Mouse (Mus musculus) splenic B cell, adult 2 months (primary cell): Measurements from ENCODE around the gene Lmx1a.

ENCODE experiments used
- DNase-seq: peaks from one replicate; pipeline ENCODE4 v3.0.0-alpha.2; 2011; ENCODE audit warnings: low read depth, low spot score
- H3K27me3 ChIP-seq: 2 replicates; pipeline ENCODE4 v1.6.1; 2012; ENCODE audit warnings: mild to moderate bottlenecking, low read length, moderate library complexity, mixed read lengths; ENCODE audit not compliant: control insufficient read depth, poor library complexity, insufficient read depth, severe bottlenecking
- H3K36me3 ChIP-seq: 2 replicates; pipeline ENCODE4 v1.6.1; 2012; ENCODE audit warnings: mild to moderate bottlenecking, low read length, moderate library complexity, mixed read lengths; ENCODE audit not compliant: control insufficient read depth, poor library complexity, insufficient read depth, severe bottlenecking

Gene Lmx1a

GRCm38 (mm10) chr1:167689232-167689261, at the start of gene Lmx1a:
Gene Lmx1a, plus strand, starts transcription at chr1:167689237.
- Histone ChIP-seq H3K36me3 (no peaks in the 10 kb centered on the region), H3K27me3 (no peaks in the 10 kb centered on the region)
- no peak for DNase-seq

GRCm38 (mm10) chr1:167644866-167645537, 44.0 kb upstream of the Lmx1a start:
- DNase-seq, result peak; percentile 11
- H3K27me3 ChIP-seq, result no peaks in the 10 kb centered on the region
- H3K36me3 ChIP-seq, result no peaks in the 10 kb centered on the region

DNA sequence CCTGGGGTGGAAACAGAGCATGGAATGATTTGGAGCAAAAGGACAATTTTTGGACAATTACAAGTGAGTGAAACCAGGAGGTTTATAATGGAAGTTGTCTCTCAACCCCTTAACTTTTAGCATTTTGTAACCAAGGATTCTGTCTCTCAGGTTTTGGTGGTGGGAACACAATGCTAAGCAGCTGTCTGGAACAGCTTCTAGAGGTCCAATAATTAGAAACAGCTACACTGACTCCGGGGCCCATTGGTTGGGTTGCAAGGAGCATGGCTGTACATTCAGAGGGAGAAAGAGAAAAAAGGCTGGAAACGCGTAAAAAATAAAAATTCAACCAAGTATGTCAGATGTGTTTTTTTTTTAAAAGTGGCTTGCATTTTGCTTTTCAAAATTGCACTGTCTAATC, 40.4 kb upstream of the Lmx1a start:
- Histone ChIP-seq H3K27me3 (no peaks in the 10 kb centered on the region; the same call in 1 of the 2 replicates), H3K36me3 (no peaks in the 10 kb centered on the region)
- DNase-seq, result no peak

DNA sequence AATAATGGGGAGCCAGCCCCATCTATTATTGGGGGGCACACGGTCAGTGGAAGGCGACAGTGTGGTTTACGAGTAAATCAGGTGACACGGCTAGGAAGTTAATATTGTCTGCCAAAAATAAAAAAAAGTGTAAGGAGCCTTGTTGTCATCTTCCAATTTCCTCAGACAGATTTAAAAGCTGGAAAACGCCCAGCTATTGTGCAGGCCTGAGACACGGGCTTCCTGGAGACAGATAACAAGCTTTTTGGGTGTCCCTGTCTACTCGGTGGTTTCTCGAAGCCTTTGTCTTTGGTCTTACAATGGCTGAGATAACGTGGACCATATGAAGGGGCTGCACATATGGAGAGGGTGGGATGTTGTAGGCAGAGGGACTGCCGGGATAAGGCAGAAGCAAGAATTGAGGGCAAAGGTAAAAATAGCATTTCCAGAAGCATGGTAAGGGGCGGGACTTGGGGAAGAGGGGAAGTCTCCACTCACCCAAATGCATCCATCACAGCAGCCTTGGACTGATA, 39.9 kb upstream of the Lmx1a start:
- no peaks in the 10 kb centered on the region for H3K36me3 ChIP-seq

GRCm38 (mm10) chr1:167652336-167652735, 36.7 kb upstream of the Lmx1a start:
- no peaks in the 10 kb centered on the region for H3K36me3 ChIP-seq
- no peak for DNase-seq
- no peaks in the 10 kb centered on the region; the same call in 1 of the 2 replicates for H3K27me3 ChIP-seq

More for the DNA sequence above, 39.9 kb upstream of the Lmx1a start:
- H3K27me3 ChIP-seq, result no peaks in the 10 kb centered on the region; the same call in 1 of the 2 replicates
- no peak for DNase-seq

DNA sequence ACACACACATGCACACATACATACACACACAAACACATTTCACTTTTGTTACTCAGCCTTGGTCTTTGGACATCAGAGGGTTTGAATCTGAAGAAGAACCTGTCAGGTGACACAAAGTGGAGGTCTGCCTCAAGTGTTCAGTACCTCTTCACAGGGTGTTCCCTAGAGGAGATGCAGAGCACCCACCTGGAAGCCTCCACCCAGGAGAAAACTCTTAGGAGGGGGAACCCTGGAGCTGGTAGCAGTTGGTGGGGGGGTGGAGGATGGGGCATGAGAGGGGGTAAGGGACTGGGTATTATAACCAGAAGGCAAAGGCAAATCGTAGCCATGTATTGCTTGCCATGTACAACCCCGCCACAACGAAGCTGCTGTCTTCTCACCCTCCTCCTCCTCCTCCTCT, 30.0 kb upstream of the Lmx1a start:
- H3K36me3 ChIP-seq, result no peaks in the 10 kb centered on the region
- no peak for DNase-seq

DNA sequence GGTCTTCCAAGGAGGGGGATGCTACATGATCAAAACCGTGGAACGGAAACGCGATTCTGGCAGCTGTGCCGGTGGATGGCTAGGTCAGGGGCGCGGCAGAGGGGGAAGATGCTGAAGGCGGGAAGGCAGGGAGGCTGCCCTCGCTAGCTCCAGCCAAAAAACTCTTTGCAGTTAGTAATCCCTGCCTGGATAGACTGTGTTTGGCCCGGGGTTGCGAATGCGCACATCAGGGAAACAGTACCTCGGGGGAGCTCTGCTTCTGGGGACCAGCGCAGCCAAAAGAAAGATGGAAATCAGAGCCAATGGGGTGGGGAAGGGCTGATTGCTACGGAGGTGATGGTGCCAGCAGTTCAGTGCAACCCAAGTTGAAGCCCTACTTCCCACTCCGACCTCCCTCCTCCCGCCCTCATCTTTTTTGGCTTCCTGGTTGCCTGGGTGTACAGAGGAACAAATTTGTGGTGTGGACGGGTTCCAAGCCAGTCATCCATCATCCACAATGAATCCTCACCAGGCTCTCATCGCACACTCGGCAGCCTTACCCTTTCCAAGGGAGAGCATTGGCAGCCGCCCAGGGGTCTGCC, 28.4 kb upstream of the Lmx1a start:
- Histone ChIP-seq H3K27me3 (no peaks in the 10 kb centered on the region), H3K36me3 (no peaks in the 10 kb centered on the region)
- DNase-seq, result no peak

More for the DNA sequence above, 30.0 kb upstream of the Lmx1a start:
- no peaks in the 10 kb centered on the region for H3K27me3 ChIP-seq

DNA sequence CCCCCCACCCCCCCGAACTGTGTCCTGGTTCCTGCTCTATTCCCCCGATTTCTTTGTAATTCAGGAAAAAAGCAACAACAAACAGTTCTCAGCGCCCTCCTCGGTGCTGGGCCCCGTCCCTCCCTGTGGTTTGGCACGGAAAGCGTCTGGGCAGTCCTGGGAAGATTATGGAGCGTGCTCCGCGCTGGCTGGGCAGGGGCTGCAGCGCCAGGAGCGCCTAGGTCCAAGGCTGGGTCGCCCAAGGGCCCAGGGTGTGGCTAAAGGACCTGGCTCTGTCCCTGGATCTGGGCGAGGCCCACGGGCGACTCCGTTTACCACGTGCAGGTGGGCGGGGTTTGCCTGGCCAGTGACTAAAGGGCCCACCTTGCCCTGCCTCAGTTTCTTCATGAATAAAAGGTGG, 27.9 kb upstream of the Lmx1a start:
- no peak for DNase-seq
- no peaks in the 10 kb centered on the region for H3K27me3 ChIP-seq
- H3K36me3 ChIP-seq, result no peaks in the 10 kb centered on the region

GRCm38 (mm10) chr1:167663136-167663535, 25.9 kb upstream of the Lmx1a start:
- Histone ChIP-seq H3K27me3 (no peaks in the 10 kb centered on the region), H3K36me3 (no peaks in the 10 kb centered on the region)
- DNase-seq, result no peak

GRCm38 (mm10) chr1:167669796-167670195, 19.2 kb upstream of the Lmx1a start:
- Histone ChIP-seq H3K27me3 (no peaks in the 10 kb centered on the region; the same call in 1 of the 2 replicates), H3K36me3 (no peaks in the 10 kb centered on the region)
- peak; percentile 45 for DNase-seq

GRCm38 (mm10) chr1:167672433-167672987, 16.5 kb upstream of the Lmx1a start:
- no peak for DNase-seq
- Histone ChIP-seq H3K36me3 (no peaks in the 10 kb centered on the region), H3K27me3 (no peaks in the 10 kb centered on the region; the same call in 1 of the 2 replicates)

DNA sequence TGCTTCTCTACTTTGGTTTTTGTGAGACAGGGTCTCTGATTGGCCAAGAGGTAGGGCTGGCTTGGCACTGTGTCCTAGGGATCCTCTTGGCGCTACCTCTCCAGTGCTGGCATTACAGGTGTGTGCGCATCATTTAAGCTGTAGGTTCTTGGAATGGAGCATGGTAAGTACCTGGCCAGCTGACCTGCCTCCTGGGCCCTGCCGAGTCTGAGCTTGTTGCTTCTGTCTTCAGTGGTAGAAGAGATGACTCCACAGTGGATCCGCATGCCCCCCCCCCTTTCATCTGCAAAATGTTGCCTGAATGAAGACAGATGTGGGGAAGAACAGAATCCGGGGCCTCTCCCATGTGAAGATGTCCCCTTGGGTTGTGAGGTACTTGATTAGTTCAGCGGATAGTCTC, 10.0 kb upstream of the Lmx1a start:
- DNase-seq, result no peak
- Histone ChIP-seq H3K36me3 (no peaks in the 10 kb centered on the region), H3K27me3 (no peaks in the 10 kb centered on the region)

DNA sequence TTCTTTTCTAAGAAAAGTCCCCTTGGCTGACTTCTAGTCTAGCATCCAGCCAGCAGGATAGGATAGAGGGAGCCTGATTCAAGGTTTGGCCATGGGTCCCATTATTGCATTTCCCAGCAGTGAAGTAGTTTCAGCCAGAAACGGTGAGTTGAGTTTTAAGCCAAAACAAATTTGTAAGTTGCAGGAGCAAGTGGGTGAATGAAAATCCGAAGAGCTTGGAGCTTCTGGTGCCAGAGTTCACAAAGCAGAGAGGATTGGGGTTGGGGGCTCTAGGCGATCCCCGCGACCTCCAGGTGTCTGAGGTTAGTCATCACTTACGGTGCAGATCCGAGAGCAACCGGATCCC, 1.1 kb upstream of the Lmx1a start:
- no peak for DNase-seq
- Histone ChIP-seq H3K36me3 (no peaks in the 10 kb centered on the region), H3K27me3 (no peaks in the 10 kb centered on the region)

DNA sequence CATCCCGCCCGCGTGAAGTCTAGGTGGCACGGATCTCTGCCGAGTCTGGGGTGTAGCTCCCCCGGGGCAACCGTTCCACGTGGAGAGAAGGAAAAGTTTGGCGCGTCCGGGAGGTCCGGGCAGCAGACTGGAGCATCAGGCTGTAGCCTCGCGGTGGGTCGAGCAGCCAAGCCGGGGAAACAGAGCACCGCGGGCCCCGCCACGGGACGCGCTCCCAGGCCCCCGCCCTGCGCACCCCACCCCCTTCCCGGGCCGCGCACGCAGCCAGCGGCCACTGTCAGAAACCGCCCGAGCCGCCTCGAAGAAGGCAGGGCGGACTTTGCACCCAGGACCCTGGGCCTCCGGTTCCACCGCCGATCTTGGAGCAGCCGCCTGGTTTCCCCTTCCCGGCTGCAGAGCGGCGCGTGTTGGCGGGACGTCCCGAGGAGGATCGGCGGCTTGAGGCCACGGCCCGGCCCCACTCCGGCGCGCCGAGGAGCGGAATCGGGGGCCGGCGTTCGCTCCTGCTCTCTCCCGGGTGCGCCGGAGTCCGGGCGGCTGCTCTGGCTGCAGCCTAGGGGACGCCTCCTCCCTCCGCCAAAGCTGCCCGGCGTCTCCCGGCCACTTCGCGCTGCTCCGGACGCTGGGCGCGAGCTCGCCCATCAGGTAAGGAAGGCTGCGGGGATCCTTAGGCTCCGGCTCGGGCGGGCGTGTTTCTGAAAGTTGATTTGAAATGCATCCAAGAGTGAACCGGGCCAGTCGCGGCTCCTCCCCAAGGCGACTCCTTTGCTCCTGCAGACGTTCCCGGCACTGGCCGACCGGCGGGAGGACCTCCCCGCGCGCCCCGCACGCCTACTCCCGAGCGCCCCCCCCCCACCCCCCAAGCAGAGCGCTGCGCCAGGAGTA, 448 bp upstream of the Lmx1a start:
- DNase-seq, result no peak
- Histone ChIP-seq H3K27me3 (no peaks in the 10 kb centered on the region), H3K36me3 (no peaks in the 10 kb centered on the region)
